Mouse (Mus musculus): Measurements from ENCODE around the gene Gm47289. TPM values are rescaled to one million over a fixed set of nuclear protein-coding genes. Genes with fewer than 3 reads are reported as not detected.

Gm47289 gene
- total and polyA plus RNA-seq, 3 experiments: not detected

DNA sequence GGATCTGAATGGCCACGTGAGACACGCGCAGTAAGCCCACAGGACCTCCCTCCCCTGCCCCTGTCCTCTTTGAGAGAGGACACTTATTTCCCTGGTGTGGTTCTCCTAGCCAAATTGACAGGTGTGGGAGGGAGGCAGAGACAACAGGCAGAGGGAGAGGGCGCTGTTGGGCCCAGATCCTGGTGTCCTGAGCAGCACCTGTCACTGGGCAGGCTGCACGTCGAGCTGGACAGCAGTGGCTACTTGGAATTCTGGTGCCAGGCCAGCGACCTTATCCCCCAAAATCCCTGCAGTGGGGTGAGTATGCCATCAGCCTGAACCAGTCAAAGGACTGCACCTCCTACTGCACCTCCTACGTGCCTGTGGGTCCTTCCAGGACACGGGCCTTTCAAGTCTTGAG, 15.6 kb upstream of the Gm47289 start:
- TF ChIP-seq EP300 (IDR thresholded peaks at IDR 0.05; ENCODE audit: insufficient read depth, low read depth, low read length): no peak
- no peaks in the 10 kb centered on the region for H3K79me2 ChIP-seq (replicated peaks; ENCODE audit: control insufficient read depth, insufficient read depth, low read length)
- no peaks in the 10 kb centered on the region for H3K4me1 ChIP-seq (ENCODE audit: control insufficient read depth, insufficient read depth, low read length)
- H3K9ac ChIP-seq (ENCODE audit: low read depth, low read length): no peak overlapping the region
- no peaks in the 10 kb centered on the region for H3K36me3 ChIP-seq (ENCODE audit: control insufficient read depth, insufficient read depth, low read length)
- no peak for DNase-seq
- 75% methylated on average over 9 of the region's 9 CpGs for WGBS
- H3K27ac ChIP-seq: no peak overlapping the region
- H3K4me3 ChIP-seq: no peak overlapping the region
- no peaks in the 10 kb centered on the region for H3K27me3 ChIP-seq (ENCODE audit: control insufficient read depth, insufficient read depth, low read length)
- intact Hi-C loops (cut with DNase I): no loop called here

DNA sequence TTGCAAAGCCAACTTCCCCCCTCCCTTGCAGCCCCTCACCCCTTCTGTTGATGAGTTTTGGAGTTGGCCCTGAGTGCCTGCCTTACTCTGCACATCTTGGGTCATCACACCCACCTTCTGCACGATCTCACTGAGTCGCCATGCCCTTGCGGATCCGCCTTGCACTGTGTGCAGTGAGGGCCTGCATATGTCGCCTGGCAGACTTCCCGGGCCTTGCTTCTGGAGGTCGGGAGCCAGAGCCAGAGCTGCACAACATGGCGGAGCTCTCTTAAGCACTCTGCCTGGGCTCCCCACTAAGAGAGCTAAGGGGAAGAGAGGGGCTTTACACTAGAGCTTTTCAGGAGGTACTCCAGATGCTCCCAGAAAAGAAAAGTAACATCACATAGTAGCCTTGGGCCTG, 14.3 kb upstream of the Gm47289 start:
- H3K79me2 ChIP-seq (replicated peaks; ENCODE audit: control insufficient read depth, insufficient read depth, low read length): no peaks in the 10 kb centered on the region
- H3K27me3 ChIP-seq (ENCODE audit: control insufficient read depth, insufficient read depth, low read length): no peaks in the 10 kb centered on the region
- 73% methylated on average over 8 of the region's 8 CpGs for WGBS
- no peak overlapping the region for H3K4me3 ChIP-seq
- no peak overlapping the region for H3K27ac ChIP-seq
- TF ChIP-seq POLR2A (IDR thresholded peaks at IDR 0.05; ENCODE audit: insufficient read depth, low read depth, low read length): no peak
- TF ChIP-seq CTCF (IDR thresholded peaks at IDR 0.05): no peak
- no peaks in the 10 kb centered on the region for H3K36me3 ChIP-seq (ENCODE audit: control insufficient read depth, insufficient read depth, low read length)
- no peak overlapping the region for H3K9ac ChIP-seq (ENCODE audit: low read depth, low read length)
- H3K4me1 ChIP-seq (ENCODE audit: control insufficient read depth, insufficient read depth, low read length): no peaks in the 10 kb centered on the region
- no peak for DNase-seq
- intact Hi-C loops (cut with DNase I): no loop called here

DNA sequence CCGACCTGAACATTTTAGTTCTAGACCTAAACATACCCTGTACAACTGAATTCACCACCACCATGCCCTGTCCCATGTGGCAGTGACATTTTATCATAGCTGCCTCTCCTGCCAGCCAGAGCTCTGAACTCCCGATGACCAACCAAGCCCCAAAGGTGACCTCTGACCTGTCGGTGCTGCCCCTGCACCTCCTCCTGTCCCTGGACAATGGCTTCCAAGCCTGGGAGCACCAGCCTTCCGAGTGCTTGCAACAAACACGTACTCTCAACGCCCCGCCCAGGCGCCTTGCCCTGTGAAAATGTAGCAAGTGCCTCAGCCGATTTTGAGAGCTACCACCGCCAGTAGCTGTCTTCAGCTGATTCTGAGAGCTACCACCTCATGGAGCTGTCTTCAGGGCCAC, 13.8 kb upstream of the Gm47289 start:
- H3K27me3 ChIP-seq (ENCODE audit: control insufficient read depth, insufficient read depth, low read length): no peaks in the 10 kb centered on the region
- TF ChIP-seq EP300 (IDR thresholded peaks at IDR 0.05; ENCODE audit: insufficient read depth, low read depth, low read length) (no peak), POLR2A (IDR thresholded peaks at IDR 0.05; ENCODE audit: insufficient read depth, low read depth, low read length) (no peak), CTCF (IDR thresholded peaks at IDR 0.05) (no peak)
- no peak overlapping the region for H3K4me3 ChIP-seq
- DNase-seq: no peak
- 59% methylated on average over 10 of the region's 10 CpGs for WGBS
- H3K36me3 ChIP-seq (ENCODE audit: control insufficient read depth, insufficient read depth, low read length): no peaks in the 10 kb centered on the region
- H3K79me2 ChIP-seq (replicated peaks; ENCODE audit: control insufficient read depth, insufficient read depth, low read length): no peaks in the 10 kb centered on the region
- H3K9ac ChIP-seq (ENCODE audit: low read depth, low read length): no peak overlapping the region
- intact Hi-C loops (cut with DNase I): no loop called here
- no peak overlapping the region for H3K27ac ChIP-seq
- no peaks in the 10 kb centered on the region for H3K4me1 ChIP-seq (ENCODE audit: control insufficient read depth, insufficient read depth, low read length)

DNA sequence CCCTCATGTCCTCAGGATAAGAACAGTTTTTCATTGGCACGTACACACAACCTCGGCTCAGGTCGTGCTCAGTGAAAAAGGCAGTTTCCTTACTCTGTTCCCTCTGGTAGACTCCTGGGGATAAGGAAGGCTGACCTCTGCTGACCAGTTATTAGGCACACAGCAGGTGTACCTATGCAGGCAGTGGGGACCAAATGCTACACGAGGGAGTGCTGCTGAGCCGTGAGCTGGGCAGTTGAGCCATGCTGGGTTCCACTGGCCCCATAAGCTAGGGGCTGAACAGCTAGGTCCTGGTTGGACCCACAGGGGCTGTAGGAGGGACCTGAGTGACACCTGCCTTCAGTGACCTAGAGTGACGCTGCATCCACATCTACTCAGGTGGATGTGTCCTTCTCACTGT, 13.3 kb upstream of the Gm47289 start:
- H3K4me1 ChIP-seq (ENCODE audit: control insufficient read depth, insufficient read depth, low read length): no peaks in the 10 kb centered on the region
- no peaks in the 10 kb centered on the region for H3K27me3 ChIP-seq (ENCODE audit: control insufficient read depth, insufficient read depth, low read length)
- WGBS: 70% methylated on average over 6 of the region's 6 CpGs
- no peak for DNase-seq
- no peak overlapping the region for H3K27ac ChIP-seq
- H3K79me2 ChIP-seq (replicated peaks; ENCODE audit: control insufficient read depth, insufficient read depth, low read length): no peaks in the 10 kb centered on the region
- no peak overlapping the region for H3K4me3 ChIP-seq
- TF ChIP-seq CTCF (IDR thresholded peaks at IDR 0.05) (no peak), POLR2A (IDR thresholded peaks at IDR 0.05; ENCODE audit: insufficient read depth, low read depth, low read length) (no peak), EP300 (IDR thresholded peaks at IDR 0.05; ENCODE audit: insufficient read depth, low read depth, low read length) (no peak)
- no peak overlapping the region for H3K9ac ChIP-seq (ENCODE audit: low read depth, low read length)
- no peaks in the 10 kb centered on the region for H3K36me3 ChIP-seq (ENCODE audit: control insufficient read depth, insufficient read depth, low read length)
- intact Hi-C loops (cut with DNase I): no loop called here

DNA sequence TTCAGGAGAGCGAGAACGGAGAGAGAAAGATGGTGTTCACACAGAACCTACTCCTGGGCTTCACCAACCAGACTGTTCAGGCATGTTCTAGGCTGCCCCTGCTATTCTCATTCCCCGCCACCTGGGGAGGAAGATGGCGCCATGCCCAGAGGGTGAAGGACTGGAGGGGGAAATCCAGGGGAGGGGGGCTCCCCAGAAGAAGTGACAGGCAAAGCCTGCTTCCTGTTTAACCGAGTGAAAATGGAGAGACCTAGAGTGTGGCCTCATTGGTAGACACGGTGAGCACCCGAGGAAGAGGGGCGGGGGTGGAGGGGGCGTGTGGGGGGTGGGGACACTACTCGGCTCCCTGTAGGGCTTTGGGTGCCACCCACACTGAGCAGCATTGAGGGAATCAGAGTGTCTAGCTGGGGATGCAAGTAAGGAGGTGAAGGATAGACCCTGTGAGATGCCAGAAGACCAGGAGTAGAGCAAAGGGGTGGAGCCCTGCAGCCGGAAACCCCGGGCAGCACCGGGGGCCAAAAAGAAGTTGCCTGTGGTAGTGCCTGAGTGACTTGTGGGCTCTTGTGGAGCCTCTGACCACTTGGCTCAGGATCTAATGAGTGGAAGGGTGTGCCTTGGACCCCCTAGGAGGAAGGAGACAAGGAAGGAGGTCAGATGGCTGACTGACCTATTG, 12.7 kb upstream of the Gm47289 start:
- intact Hi-C loops (cut with DNase I): no loop called here
- Histone ChIP-seq H3K4me1 (ENCODE audit: control insufficient read depth, insufficient read depth, low read length) (no peaks in the 10 kb centered on the region), H3K27me3 (ENCODE audit: control insufficient read depth, insufficient read depth, low read length) (no peaks in the 10 kb centered on the region), H3K4me3 (no peak overlapping the region), H3K36me3 (ENCODE audit: control insufficient read depth, insufficient read depth, low read length) (no peaks in the 10 kb centered on the region), H3K27ac (no peak overlapping the region), H3K79me2 (replicated peaks; ENCODE audit: control insufficient read depth, insufficient read depth, low read length) (no peaks in the 10 kb centered on the region), H3K9ac (ENCODE audit: low read depth, low read length) (no peak overlapping the region)
- no peak for TF ChIP-seq CTCF (IDR thresholded peaks at IDR 0.05)
- DNase-seq: no peak
- 59% methylated on average over 13 of the region's 13 CpGs for WGBS

DNA sequence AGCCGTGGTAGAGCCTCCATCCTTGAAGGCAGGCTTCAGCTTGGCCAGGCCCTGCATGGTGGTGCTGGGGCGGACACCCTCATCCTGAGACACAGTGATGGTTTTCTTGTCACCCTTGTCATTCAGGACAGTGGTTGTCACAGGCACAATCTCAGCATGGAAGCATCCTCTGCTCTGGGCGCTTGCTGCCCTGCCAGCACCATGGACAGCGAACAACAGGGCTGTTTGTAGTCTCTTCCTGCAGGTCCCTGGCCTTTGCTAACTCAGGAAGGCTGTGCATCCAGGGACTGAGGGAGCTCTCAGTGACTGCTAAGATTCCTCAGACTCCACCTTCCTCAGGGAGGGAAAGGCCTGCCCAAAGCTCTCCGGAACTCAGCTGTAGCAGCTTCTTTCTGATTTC, 9.4 kb upstream of the Gm47289 start:
- no peaks in the 10 kb centered on the region for H3K36me3 ChIP-seq (ENCODE audit: control insufficient read depth, insufficient read depth, low read length)

More for the DNA sequence above, 9.4 kb upstream of the Gm47289 start:
- no peak for TF ChIP-seq POLR2A (IDR thresholded peaks at IDR 0.05; ENCODE audit: insufficient read depth, low read depth, low read length)
- TF ChIP-seq CTCF (IDR thresholded peaks at IDR 0.05): no peak
- no peak for TF ChIP-seq EP300 (IDR thresholded peaks at IDR 0.05; ENCODE audit: insufficient read depth, low read depth, low read length)
- no peaks in the 10 kb centered on the region for H3K79me2 ChIP-seq (replicated peaks; ENCODE audit: control insufficient read depth, insufficient read depth, low read length)
- H3K27me3 ChIP-seq (ENCODE audit: control insufficient read depth, insufficient read depth, low read length): no peaks in the 10 kb centered on the region
- WGBS: 19% methylated on average over 5 of the region's 5 CpGs
- no peaks in the 10 kb centered on the region for H3K4me1 ChIP-seq (ENCODE audit: control insufficient read depth, insufficient read depth, low read length)
- H3K27ac ChIP-seq: no peak overlapping the region
- no peak overlapping the region for H3K9ac ChIP-seq (ENCODE audit: low read depth, low read length)
- intact Hi-C loops (cut with DNase I): no loop called here
- DNase-seq: peak in 1 of 2 experiments; percentile 51
- H3K4me3 ChIP-seq: no peak overlapping the region
